Mouse (Mus musculus) MEL (cell line): ENCODE measurements around the gene Angptl8. TPM values are rescaled to one million over a fixed set of nuclear protein-coding genes. Genes with fewer than 3 reads are reported as not detected.

ENCODE experiments used
- DNase-seq: peaks from one replicate; pipeline ENCODE4 v3.0.0; 2011; ENCODE audit warnings: low read depth, low spot score
- H3K27ac ChIP-seq: 2 replicates; pipeline ENCODE4 v1.5.1; 2012; ENCODE audit warnings: low read depth, mild to moderate bottlenecking, control low read depth, low read length, moderate library complexity; ENCODE audit not compliant: control insufficient read depth
- H3K27me3 ChIP-seq, 2 experiments: fragments of 150-350 bp in 1 of 2; sonication (generic) in 1 of 2; 2 replicates each; pipeline ENCODE4 v1.6.1; 2012; ENCODE audit warnings: low read length in 2 of 2, mild to moderate bottlenecking in 2 of 2, improper control_type of control experiment in 1 of 2, moderate library complexity in 1 of 2; ENCODE audit not compliant: insufficient read depth in 2 of 2, control insufficient read depth in 1 of 2
- H3K36me3 ChIP-seq, 2 experiments: 2 replicates each; pipeline ENCODE4 v1.6.1; 2012 to 2014; ENCODE audit warnings: low read length in 2 of 2, improper control_type of control experiment in 1 of 2, inconsistent platforms in 1 of 2, mild to moderate bottlenecking in 1 of 2; ENCODE audit not compliant: insufficient read depth in 2 of 2, control insufficient read depth in 1 of 2
- H3K4me1 ChIP-seq, 2 experiments: fragments of 150-350 bp in 1 of 2; sonication (generic) in 1 of 2; 2 replicates each; pipeline ENCODE4 v1.6.1; 2012; ENCODE audit warnings: low read length in 2 of 2, improper control_type of control experiment in 1 of 2, mild to moderate bottlenecking in 1 of 2; ENCODE audit not compliant: insufficient read depth in 2 of 2, control insufficient read depth in 1 of 2
- H3K4me3 ChIP-seq, 2 experiments: fragments of 150-350 bp in 1 of 2; sonication (generic) in 1 of 2; 2 replicates each; pipeline ENCODE4 v1.5.1; 2012; ENCODE audit warnings: low read depth in 2 of 2, low read length in 2 of 2, mild to moderate bottlenecking in 2 of 2, moderate library complexity in 2 of 2, control low read depth in 1 of 2, improper control_type of control experiment in 1 of 2; ENCODE audit not compliant: control insufficient read depth in 1 of 2, insufficient read depth in 1 of 2
- H3K79me2 ChIP-seq: 2 replicates; pipeline ENCODE4 v1.6.1; 2012; ENCODE audit warnings: mild to moderate bottlenecking, low read length, moderate library complexity; ENCODE audit not compliant: control insufficient read depth, poor library complexity, insufficient read depth
- H3K9ac ChIP-seq: 2 replicates; pipeline ENCODE4 v1.6.1; 2012; ENCODE audit warnings: low read depth, mild to moderate bottlenecking, control low read depth, low read length, moderate library complexity; ENCODE audit not compliant: control insufficient read depth, poor library complexity, severe bottlenecking
- H3K9me3 ChIP-seq: fragments of 150-350 bp; sonication (generic); replicated peaks from 2 replicates; pipeline ENCODE4 v1.6.1; 2012; ENCODE audit warnings: mild to moderate bottlenecking, low read length, improper control_type of control experiment, moderate library complexity; ENCODE audit not compliant: insufficient read depth
- BHLHE40 ChIP-seq: IDR thresholded peaks from 2 replicates; pipeline ENCODE4 v1.6.1; 2012; ENCODE audit warnings: low read depth, mild to moderate bottlenecking, inconsistent platforms, low read length, improper control_type of control experiment, borderline replicate concordance
- CHD1 ChIP-seq: IDR thresholded peaks from 2 replicates; pipeline ENCODE4 v1.6.1; 2012; ENCODE audit warnings: low read depth, mild to moderate bottlenecking, inconsistent platforms, low read length, improper control_type of control experiment
- CHD2 ChIP-seq: IDR thresholded peaks from 2 replicates; pipeline ENCODE4 v1.6.1; 2011; ENCODE audit warnings: low read length, improper control_type of control experiment
- ELF1 ChIP-seq: IDR thresholded peaks from 2 replicates; pipeline ENCODE4 v1.6.1; 2014; ENCODE audit warnings: low read depth, mild to moderate bottlenecking, inconsistent platforms, low read length, improper control_type of control experiment, moderate library complexity
- EP300 ChIP-seq, 2 experiments: IDR thresholded peaks; 2 replicates each; pipeline ENCODE4 v1.6.1; 2011; ENCODE audit warnings: improper control_type of control experiment in 2 of 2, low read length in 2 of 2, low read depth in 1 of 2, mild to moderate bottlenecking in 1 of 2
- GABPA ChIP-seq: IDR thresholded peaks from 2 replicates; pipeline ENCODE4 v1.6.1; 2012; ENCODE audit warnings: low read depth, mild to moderate bottlenecking, inconsistent platforms, low read length, improper control_type of control experiment, moderate library complexity
- HCFC1 ChIP-seq: IDR thresholded peaks from 2 replicates; pipeline ENCODE4 v1.6.1; 2012; ENCODE audit warnings: low read depth, mild to moderate bottlenecking, inconsistent platforms, low read length, improper control_type of control experiment, moderate library complexity
- JUND ChIP-seq: IDR thresholded peaks from 2 replicates; pipeline ENCODE4 v1.6.1; 2011; ENCODE audit warnings: low read depth, mild to moderate bottlenecking, improper control_type of control experiment, low read length
- KAT2A ChIP-seq: conservative IDR thresholded peaks from 2 replicates; pipeline ENCODE4 v1.6.1; 2012; ENCODE audit warnings: low read depth, low read length, improper control_type of control experiment, inconsistent platforms
- MAFK ChIP-seq: IDR thresholded peaks from 2 replicates; pipeline ENCODE4 v1.6.1; 2011; ENCODE audit warnings: low read depth, mild to moderate bottlenecking, low read length, improper control_type of control experiment, borderline replicate concordance
- MAZ ChIP-seq: IDR thresholded peaks from 2 replicates; pipeline ENCODE4 v1.6.1; 2012; ENCODE audit warnings: low read depth, mild to moderate bottlenecking, inconsistent platforms, low read length, improper control_type of control experiment
- MXI1 ChIP-seq: IDR thresholded peaks from 2 replicates; pipeline ENCODE4 v1.6.1; 2011; ENCODE audit warnings: mild to moderate bottlenecking, low read depth, low read length, improper control_type of control experiment
- MYC ChIP-seq: IDR thresholded peaks from 2 replicates; pipeline ENCODE4 v1.6.1; 2011; ENCODE audit warnings: low read depth, mild to moderate bottlenecking, low read length, improper control_type of control experiment, moderate library complexity
- NRF1 ChIP-seq: IDR thresholded peaks from 2 replicates; pipeline ENCODE4 v1.6.1; 2014; ENCODE audit warnings: low read depth, mild to moderate bottlenecking, inconsistent platforms, low read length, improper control_type of control experiment, moderate library complexity; ENCODE audit not compliant: poor library complexity, insufficient read depth, severe bottlenecking
- POLR2AphosphoS2 ChIP-seq: IDR thresholded peaks from 2 replicates; pipeline ENCODE4 v1.6.1; 2011; ENCODE audit warnings: low read length, improper control_type of control experiment
- POLR2AphosphoS5 ChIP-seq: IDR thresholded peaks from 2 replicates; pipeline ENCODE4 v1.6.1; 2012; ENCODE audit warnings: low read depth, borderline replicate concordance, mild to moderate bottlenecking, inconsistent platforms, low read length, moderate library complexity, mixed read lengths
- TAL1 ChIP-seq: IDR thresholded peaks from 2 replicates; pipeline ENCODE4 v1.6.1; 2012; ENCODE audit warnings: mild to moderate bottlenecking, inconsistent platforms, low read length, moderate library complexity, mixed read lengths
- TBP ChIP-seq: IDR thresholded peaks from 2 replicates; pipeline ENCODE4 v1.8.0; 2011; ENCODE audit warnings: low read depth, low read length, improper control_type of control experiment
- USF1 ChIP-seq: IDR thresholded peaks from 2 replicates; pipeline ENCODE4 v1.6.1; 2014; ENCODE audit warnings: low read depth, mild to moderate bottlenecking, inconsistent platforms, low read length, improper control_type of control experiment, moderate library complexity
- USF2 ChIP-seq, 2 experiments: IDR thresholded peaks; 2 replicates each; pipeline ENCODE4 v1.6.1; 2011 to 2012; ENCODE audit warnings: improper control_type of control experiment in 2 of 2, low read length in 2 of 2, borderline replicate concordance in 1 of 2, inconsistent platforms in 1 of 2, low read depth in 1 of 2, mild to moderate bottlenecking in 1 of 2; ENCODE audit not compliant: insufficient read depth in 1 of 2
- ZC3H11A ChIP-seq: IDR thresholded peaks from 2 replicates; pipeline ENCODE4 v1.6.1; 2012; ENCODE audit warnings: low read depth, mild to moderate bottlenecking, inconsistent platforms, low read length, improper control_type of control experiment
- ZKSCAN1 ChIP-seq: IDR thresholded peaks from 2 replicates; pipeline ENCODE4 v1.6.1; 2012; ENCODE audit warnings: low read depth, mild to moderate bottlenecking, inconsistent platforms, low read length, improper control_type of control experiment, moderate library complexity
- ZMIZ1 ChIP-seq: IDR thresholded peaks from 2 replicates; pipeline ENCODE4 v1.6.1; 2012; ENCODE audit warnings: low read depth, mild to moderate bottlenecking, inconsistent platforms, low read length, improper control_type of control experiment, moderate library complexity
- ZNF384 ChIP-seq: IDR thresholded peaks from 2 replicates; pipeline ENCODE4 v1.6.1; 2012; ENCODE audit warnings: low read depth, mild to moderate bottlenecking, inconsistent platforms, low read length, improper control_type of control experiment
- polyA plus RNA-seq, 2 experiments: library from polyadenylated mRNA; stranded (reverse) in 1 of 2; unstranded in 1 of 2; fragments of >175 nt in 1 of 2; fragments of >200 nt in 1 of 2; gene quantifications; 2 replicates each; pipeline versions ENCODE4 v1.2.1 to v1.2.4; 2012; ENCODE audit warnings: low replicate concordance in 2 of 2, low read depth in 1 of 2; ENCODE audit not compliant: insufficient read length in 2 of 2, insufficient read depth in 1 of 2, missing spikeins in 1 of 2
- total RNA-seq: library from RNA; depleted of rRNA; stranded (reverse); fragments of 300-350 nt; gene quantifications from 2 replicates; pipeline ENCODE4 v1.2.3, GENCODE M21; 2012

Gene Angptl8
- total and polyA plus RNA-seq, 3 experiments: 0.25 TPM; not detected in 2

DNA sequence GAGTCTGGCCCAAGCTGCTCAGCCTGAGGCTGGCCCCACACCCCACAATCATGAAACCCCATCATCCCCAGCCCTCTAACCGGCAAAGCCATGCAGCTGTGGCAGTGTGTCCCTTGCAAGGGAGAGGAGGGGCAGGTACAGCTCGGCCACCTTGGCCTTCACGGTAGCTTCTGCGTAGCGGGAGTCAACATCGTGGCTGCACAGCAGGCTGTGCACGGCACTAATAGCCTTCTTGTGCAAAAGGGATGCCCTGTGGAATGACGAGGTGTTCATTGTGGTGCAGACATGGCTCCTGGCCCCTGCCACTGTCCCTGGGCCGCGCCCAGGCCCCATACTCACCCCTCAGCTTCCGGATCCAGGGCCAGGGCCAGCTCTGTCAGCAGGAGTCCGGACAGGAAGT is 15.1 kb upstream of the Angptl8 start:
- Histone ChIP-seq H3K4me3 (no peak overlapping the region), H3K9me3 (no peaks in the 10 kb centered on the region), H3K27ac (no peak overlapping the region), H3K4me1 (peaks cover 0 to 6% of the 10 kb centered on the region in 2 experiments; a peak in 1 of 4 replicates), H3K79me2 (no peaks in the 10 kb centered on the region), H3K36me3 (no peaks in the 10 kb centered on the region), H3K9ac (no peak overlapping the region), H3K27me3 (no peaks in the 10 kb centered on the region)
- TF ChIP-seq POLR2AphosphoS5 (0 out of 2 replicates have a peak, but pooled peaks have one; percentile 83), MAFK (no peak), MYC (no peak), HCFC1 (no peak)
- no peak for DNase-seq

DNA sequence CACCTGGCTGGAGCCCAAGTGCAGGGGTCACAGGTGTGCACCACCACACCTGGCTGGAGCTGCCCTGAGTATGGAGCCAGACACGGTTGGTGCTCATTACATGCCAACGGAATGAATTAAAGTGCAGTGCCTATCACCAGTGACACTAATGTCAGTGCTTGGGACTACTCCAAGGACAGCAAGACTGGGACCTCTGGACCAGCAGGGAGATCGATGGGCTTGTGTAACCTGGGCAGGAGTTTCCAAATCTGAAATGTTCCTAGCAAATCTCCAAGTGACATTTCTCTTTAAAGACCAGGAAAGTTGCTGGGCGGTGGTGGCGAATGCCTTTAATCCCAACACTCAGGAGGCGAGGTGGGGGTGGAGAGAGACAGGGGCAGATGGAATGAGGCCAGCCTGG is 12.6 kb upstream of the Angptl8 start:
- Histone ChIP-seq H3K4me1 (no peaks in the 10 kb centered on the region), H3K9me3 (no peaks in the 10 kb centered on the region), H3K4me3 (no peak overlapping the region), H3K27me3 (no peaks in the 10 kb centered on the region), H3K36me3 (no peaks in the 10 kb centered on the region), H3K79me2 (no peaks in the 10 kb centered on the region), H3K27ac (no peak overlapping the region), H3K9ac (no peak overlapping the region)
- DNase-seq: no peak
- TF ChIP-seq ZC3H11A (no peak), CHD1 (no peak)

DNA sequence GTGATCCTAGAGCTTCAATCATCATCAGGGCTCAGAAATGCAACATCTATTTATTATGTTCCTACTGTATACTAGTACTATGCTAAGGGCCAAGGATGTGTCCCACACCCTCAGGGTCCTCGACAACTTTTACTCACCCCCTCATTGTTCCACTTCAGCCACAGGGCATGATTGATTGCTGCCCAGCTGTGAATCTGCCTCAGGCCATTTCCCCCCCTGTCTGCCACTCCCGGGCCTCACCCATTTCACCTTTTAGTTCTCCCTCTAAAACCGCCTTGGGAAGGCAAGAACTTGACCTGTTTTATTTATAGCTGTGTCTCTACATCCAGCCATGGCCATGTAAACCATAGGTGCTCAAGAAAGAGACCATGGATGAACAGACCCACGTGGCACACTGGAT is 11.4 kb upstream of the Angptl8 start:
- no peak for DNase-seq
- no peaks in the 10 kb centered on the region for H3K9me3 ChIP-seq
- H3K27me3 ChIP-seq: no peaks in the 10 kb centered on the region
- H3K79me2 ChIP-seq: no peaks in the 10 kb centered on the region
- no peaks in the 10 kb centered on the region for H3K36me3 ChIP-seq
- H3K4me1 ChIP-seq: no peaks in the 10 kb centered on the region
- no peak overlapping the region for H3K4me3 ChIP-seq
- TF ChIP-seq USF1 (no peak), TBP (no peak), ZKSCAN1 (no peak), GABPA (no peak), KAT2A (no peak), ELF1 (no peak), MXI1 (no peak), POLR2AphosphoS5 (no peak), TAL1 (no peak), BHLHE40 (no peak), EP300 (IDR thresholded peaks at IDR 0.05; ENCODE audit: low read depth in 1 of 2, low read length in 2 of 2) (no peak), ZC3H11A (no peak), USF2 (IDR thresholded peaks at IDR 0.05; ENCODE audit: borderline replicate concordance in 1 of 2, insufficient read depth in 1 of 2, low read depth in 1 of 2, low read length in 2 of 2) (no peak), ZNF384 (no peak), ZMIZ1 (no peak), NRF1 (no peak), CHD2 (no peak), MAZ (no peak), JUND (no peak), POLR2AphosphoS2 (no peak)
- TF ChIP-seq, all 39 proteins: peak for 0
- no peak overlapping the region for H3K9ac ChIP-seq
- H3K27ac ChIP-seq: no peak overlapping the region
